Comparison of ENCODE assay signal across 28 mouse cellular contexts in genomic region chr2:154959486-154959885, GRCm38 (mm10). TPM values are rescaled to one million over a fixed set of nuclear protein-coding genes. Genes with fewer than 3 reads are reported as not detected.
"Had no signal": no experiment of that assay in that cellular context is flagged by ENCODE, and none has a peak within 500 bp of the region (broad histone marks: within the 10 kb centered on the region; RNA-seq: fewer than 3 reads in every experiment).

No protein-coding gene starts in this region.

- H3K27ac ChIP-seq: gastrocnemius, adult 2 months; heart, embryonic 10.5 days; hindbrain, embryonic 10.5 days; hindbrain, embryonic 12.5 days; hindbrain, embryonic 14.5 days; intestine, embryonic 15.5 days; liver, embryonic 13.5 days; liver, embryonic 15.5 days had no signal

- DNase-seq: gastrocnemius, adult 2 months; gastrocnemius, postnatal 10 days; gastrocnemius, postnatal 25 days; heart, adult 18-20 months; heart, postnatal 10 days; heart, postnatal 4 days; kidney, adult 2 months; kidney, postnatal 10 days; kidney, postnatal 25 days; kidney, postnatal 4 days; layer of hippocampus, adult 9-11 months; layer of hippocampus, postnatal 36 days; liver; liver, embryonic 13.5 days; liver, postnatal 0 days had no signal

- H3K9me3 ChIP-seq: heart, embryonic 10.5 days; heart, embryonic 12.5 days; hindbrain, embryonic 10.5 days; hindbrain, embryonic 12.5 days; intestine, embryonic 15.5 days; liver, embryonic 13.5 days; liver, embryonic 15.5 days had no signal

- H3K4me3 ChIP-seq: gastrocnemius, adult 2 months; heart, embryonic 10.5 days; heart, embryonic 12.5 days; hindbrain, embryonic 10.5 days; hindbrain, embryonic 12.5 days; intestine, embryonic 15.5 days; liver, embryonic 13.5 days; liver, embryonic 15.5 days had no signal

- H3K4me2 ChIP-seq: heart, embryonic 12.5 days; hindbrain, embryonic 12.5 days; hindbrain, embryonic 14.5 days; intestine, embryonic 15.5 days; liver, embryonic 11.5 days; liver, embryonic 13.5 days; liver, embryonic 15.5 days had no signal

- H3K4me1 ChIP-seq: heart, embryonic 10.5 days; heart, embryonic 12.5 days; hindbrain, embryonic 10.5 days; hindbrain, embryonic 12.5 days; intestine, embryonic 15.5 days; liver, embryonic 13.5 days; liver, embryonic 15.5 days had no signal

- H3K36me3 ChIP-seq: heart, embryonic 10.5 days; heart, embryonic 12.5 days; hindbrain, embryonic 10.5 days; hindbrain, embryonic 12.5 days; intestine, embryonic 15.5 days; liver, embryonic 13.5 days; liver, embryonic 15.5 days had no signal

- H3K9ac ChIP-seq: heart, embryonic 12.5 days; hindbrain, embryonic 12.5 days; hindbrain, embryonic 14.5 days; intestine, embryonic 15.5 days; liver, embryonic 13.5 days; liver, embryonic 15.5 days; liver, postnatal 0 days had no signal

- H3K27me3 ChIP-seq: hindbrain, embryonic 12.5 days; intestine, embryonic 15.5 days; liver, embryonic 15.5 days had no signal

- ATAC-seq: hindbrain, embryonic 16.5 days; inflammation-experienced regulatory T-cells, adult 6 months; intestine, embryonic 15.5 days; intestine, postnatal 0 days; liver, postnatal 0 days had no signal

RNA-seq across cellular contexts. Expression of gene Gm14226, which starts 58.6 kb away (rescaled TPM):
- total RNA-seq: gastrocnemius, adult 2 months; gastrocnemius, postnatal 10 days; gastrocnemius, postnatal 25 days; gastrocnemius, postnatal 4 days; granulocyte monocyte progenitor cell, adult 5-6 weeks had no signal
- polyA plus RNA-seq: hindbrain, embryonic 14.5 days had no signal
